Mouse (Mus musculus): ENCODE measurements around the gene Vmn1r195. TPM values are rescaled to one million over a fixed set of nuclear protein-coding genes. Genes with fewer than 3 reads are reported as not detected.

Gene Vmn1r195
- polyA plus RNA-seq (2017; shearing (Covaris generic)): not detected

GRCm38 (mm10) chr13:22270222-22270621 lies at the start of gene Vmn1r195:
Gene Vmn1r195 (plus strand): TSS chr13:22270522.

GRCm38 (mm10) chr13:22223060-22223459 lies 47.3 kb upstream of the Vmn1r195 start, which contains the start of gene Vmn1r193:
Gene Vmn1r193 (minus strand): TSS chr13:22223160.

GRCm38 (mm10) chr13:22243915-22244314 lies 26.4 kb upstream of the Vmn1r195 start, which contains the start of gene Vmn1r194:
Gene Vmn1r194 (plus strand): TSS chr13:22244215.

GRCm38 (mm10) chr13:22289620-22290019 lies 19.3 kb downstream of the Vmn1r195 start, which contains the start of gene Vmn1r196:
Gene Vmn1r196 (plus strand): TSS chr13:22289920.

GRCm38 (mm10) chr13:22324289-22324688 lies 54.0 kb downstream of the Vmn1r195 start, which contains the start of gene Vmn1r197:
Gene Vmn1r197 (plus strand): TSS chr13:22324589.

Other genes starting within 250 kb of the Vmn1r195 start
- 6.2 TPM for gene Hist1h2ah, start 235.0 kb upstream of the Vmn1r195 start, polyA plus RNA-seq (2017; shearing (Covaris generic))
- gene Hist1h2bk, start 234.7 kb upstream of the Vmn1r195 start, polyA plus RNA-seq (2017; shearing (Covaris generic)): not detected
- gene Hist1h4i, start 229.2 kb upstream of the Vmn1r195 start, polyA plus RNA-seq (2017; shearing (Covaris generic)): 12.0 TPM
- 2.9 TPM for gene Hist1h2ag, start 227.6 kb upstream of the Vmn1r195 start, polyA plus RNA-seq (2017; shearing (Covaris generic))
- not detected for gene Hist1h2bj, start 227.3 kb upstream of the Vmn1r195 start, polyA plus RNA-seq (2017; shearing (Covaris generic))
- gene Vmn1r188, start 186.1 kb upstream of the Vmn1r195 start, polyA plus RNA-seq (2017; shearing (Covaris generic)): not detected
- not detected for gene Vmn1r189, start 164.7 kb upstream of the Vmn1r195 start, polyA plus RNA-seq (2017; shearing (Covaris generic))
- 0.10 TPM for gene Vmn1r191, start 86.6 kb upstream of the Vmn1r195 start, polyA plus RNA-seq (2017; shearing (Covaris generic))
- gene Vmn1r192, start 79.4 kb upstream of the Vmn1r195 start, polyA plus RNA-seq (2017; shearing (Covaris generic)): not detected
- gene Vmn1r193, start 47.4 kb upstream of the Vmn1r195 start, polyA plus RNA-seq (2017; shearing (Covaris generic)): not detected
- gene Vmn1r194, start 26.3 kb upstream of the Vmn1r195 start, polyA plus RNA-seq (2017; shearing (Covaris generic)): not detected
- not detected for gene Vmn1r196, start 19.4 kb downstream of the Vmn1r195 start, polyA plus RNA-seq (2017; shearing (Covaris generic))
- not detected for gene Vmn1r197, start 54.1 kb downstream of the Vmn1r195 start, polyA plus RNA-seq (2017; shearing (Covaris generic))
- 0.14 TPM for gene Vmn1r198, start 79.8 kb downstream of the Vmn1r195 start, polyA plus RNA-seq (2017; shearing (Covaris generic))
- not detected for gene Vmn1r199, start 109.3 kb downstream of the Vmn1r195 start, polyA plus RNA-seq (2017; shearing (Covaris generic))
- gene Vmn1r200, start 119.9 kb downstream of the Vmn1r195 start, polyA plus RNA-seq (2017; shearing (Covaris generic)): 0.10 TPM
- gene Vmn1r201, start 201.4 kb downstream of the Vmn1r195 start, polyA plus RNA-seq (2017; shearing (Covaris generic)): not detected
- 0.11 TPM for gene Vmn1r202, start 234.9 kb downstream of the Vmn1r195 start, polyA plus RNA-seq (2017; shearing (Covaris generic))
- 0.17 TPM for gene Vmn1r203, start 247.6 kb downstream of the Vmn1r195 start, polyA plus RNA-seq (2017; shearing (Covaris generic))